Mouse (Mus musculus): ENCODE data around the gene Chid1. TPM values are rescaled to one million over a fixed set of nuclear protein-coding genes. Genes with fewer than 3 reads are reported as not detected.

Gene Chid1
- polyA plus RNA-seq, 1 experiment: 14.6 TPM

GRCm38 (mm10) chr7:141455610-141456314 lies 83.9 kb downstream of the Chid1 start:
- no peak for TF ChIP-seq GATA1 (IDR thresholded peaks at IDR 0.05; ENCODE audit: low read length)

DNA sequence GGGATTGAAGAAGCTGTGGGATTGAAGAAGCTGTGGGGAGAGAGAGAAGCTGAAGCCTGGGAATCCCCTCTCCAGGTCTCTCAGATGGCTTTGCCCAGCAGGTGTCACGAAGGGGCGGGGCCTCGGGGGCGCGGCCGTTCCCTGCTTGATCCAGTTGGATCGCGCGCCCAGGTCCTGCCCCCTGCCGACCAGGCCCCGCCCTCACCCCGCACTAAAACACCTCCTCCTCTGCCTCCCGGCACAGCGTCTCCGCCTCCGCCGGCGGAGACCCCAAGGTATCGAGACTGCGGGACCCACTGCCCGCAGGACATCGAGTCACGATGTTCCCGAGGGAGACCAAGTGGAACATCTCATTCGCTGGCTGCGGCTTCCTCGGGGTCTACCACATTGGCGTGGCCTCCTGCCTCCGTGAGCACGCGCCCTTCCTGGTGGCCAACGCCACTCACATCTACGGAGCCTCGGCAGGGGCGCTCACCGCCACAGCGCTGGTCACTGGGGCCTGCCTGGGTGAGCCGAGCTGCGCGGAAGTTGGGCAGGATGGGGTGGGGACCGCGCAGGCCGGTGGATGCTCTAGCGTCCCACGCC lies 84.6 kb downstream of the Chid1 start, which contains the start of gene Pnpla2:
Gene Pnpla2, plus strand, starts transcription at position 232 of the 585 bp plus-strand sequence.
- TF ChIP-seq GATA1 (IDR thresholded peaks at IDR 0.05; ENCODE audit: low read length): no peak

GRCm38 (mm10) chr7:141453636-141454035 lies 86.0 kb downstream of the Chid1 start:
- TF ChIP-seq GATA1 (IDR thresholded peaks at IDR 0.05; ENCODE audit: low read length): no peak

GRCm38 (mm10) chr7:141451928-141452327 lies 87.7 kb downstream of the Chid1 start:
- TF ChIP-seq GATA1 (IDR thresholded peaks at IDR 0.05; ENCODE audit: low read length): no peak

DNA sequence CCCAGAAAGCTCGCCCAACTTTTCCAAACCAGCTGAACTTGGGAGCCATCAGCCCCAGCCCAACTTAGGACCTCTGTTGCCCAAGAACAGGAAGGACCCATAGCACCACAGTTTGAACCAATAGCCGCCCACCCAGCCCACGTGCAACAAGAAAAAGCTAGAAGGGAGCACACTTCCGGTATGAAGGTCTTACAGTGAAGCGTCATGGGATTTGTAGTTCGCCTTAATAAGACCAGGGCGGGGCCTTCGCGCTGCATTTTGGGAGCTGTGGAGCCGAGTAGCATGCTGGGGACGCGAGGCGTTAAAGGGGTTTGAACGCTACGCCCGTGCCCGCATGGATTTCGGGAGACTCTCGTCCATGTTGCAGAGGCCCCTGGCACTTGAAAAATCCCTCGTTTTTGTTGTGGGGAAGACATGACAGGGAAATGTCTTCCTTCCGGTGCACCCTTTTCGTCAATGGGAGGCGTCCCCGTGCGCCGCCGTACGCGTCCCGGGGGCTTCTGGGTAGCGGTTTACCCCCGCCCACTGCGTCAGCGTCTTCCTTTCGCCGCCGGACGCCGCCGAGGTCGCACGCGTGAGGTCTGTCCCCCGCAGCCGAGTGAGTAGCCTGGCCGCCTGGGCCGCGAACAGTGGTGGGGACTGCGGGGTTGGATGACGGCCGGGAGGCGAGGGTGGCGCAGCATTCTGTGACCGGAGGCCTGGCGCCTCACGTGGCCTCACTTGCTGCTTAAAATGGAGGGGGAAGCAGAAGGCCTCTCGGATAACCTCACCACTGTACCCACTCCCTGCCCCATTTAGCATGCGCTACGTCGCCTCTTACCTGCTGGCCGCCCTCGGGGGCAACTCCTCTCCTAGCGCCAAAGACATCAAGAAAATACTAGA lies 92.3 kb downstream of the Chid1 start, which contains the start of gene Rplp2:
Gene Rplp2, plus strand, starts transcription at position 261 of the 882 bp plus-strand sequence.
- TF ChIP-seq GATA1 (IDR thresholded peaks at IDR 0.05; ENCODE audit: low read length): no peak

DNA sequence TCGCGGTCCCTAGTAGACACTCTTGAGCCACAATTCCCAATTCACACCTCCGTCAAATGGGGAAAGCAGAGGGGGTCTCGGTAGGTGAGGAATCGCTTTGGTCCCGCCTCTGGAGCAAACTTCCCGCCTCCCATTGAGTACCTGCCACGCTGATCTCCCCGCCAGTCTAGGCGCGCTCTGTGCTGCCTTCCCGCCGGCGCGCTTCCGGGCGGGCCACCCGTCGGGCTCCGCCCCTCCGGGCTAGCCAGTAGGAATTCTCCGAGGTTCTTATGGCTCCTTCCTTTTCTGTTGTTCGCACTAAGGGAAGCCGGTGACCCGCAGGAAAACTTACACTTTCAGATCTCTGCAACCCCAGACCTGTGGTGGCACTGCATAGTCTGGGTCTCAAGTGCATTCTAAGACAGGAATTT lies 95.8 kb downstream of the Chid1 start, which contains the start of gene Pidd1:
Gene Pidd1, minus strand, starts transcription at position 198 of the 410 bp plus-strand sequence.
- no peak for TF ChIP-seq GATA1 (IDR thresholded peaks at IDR 0.05; ENCODE audit: low read length)

Other genes with a start within 250 kb of the Chid1 start
- gene Drd4, start 247.9 kb downstream of the Chid1 start, polyA plus RNA-seq (2012): 0.03 TPM in 1 of 2 replicates, not detected in the other
- gene Deaf1, start 212.2 kb downstream of the Chid1 start, polyA plus RNA-seq (2012): 72.4 and 106 TPM in 2 replicates
- 8.7 and 9.3 TPM in 2 replicates for gene Tmem80, start 212.1 kb downstream of the Chid1 start, polyA plus RNA-seq (2012)
- not detected in 2 replicates for gene Eps8l2, start 201.0 kb downstream of the Chid1 start, polyA plus RNA-seq (2012)
- gene Taldo1, start 147.7 kb downstream of the Chid1 start, polyA plus RNA-seq (2012): 96.8 and 412 TPM in 2 replicates
- gene Gatd1, start 125.7 kb downstream of the Chid1 start, polyA plus RNA-seq (2012): 16.2 and 16.7 TPM in 2 replicates
- gene Cend1, start 110.4 kb downstream of the Chid1 start, polyA plus RNA-seq (2012): not detected in 2 replicates
- gene Slc25a22, start 102.0 kb downstream of the Chid1 start, polyA plus RNA-seq (2012): 66.0 and 68.6 TPM in 2 replicates
- 39.0 and 55.7 TPM in 2 replicates for gene Pidd1, start 95.8 kb downstream of the Chid1 start, polyA plus RNA-seq (2012)
- 3,328 and 6,963 TPM in 2 replicates for gene Rplp2, start 92.5 kb downstream of the Chid1 start, polyA plus RNA-seq (2012)
- 61.7 and 77.3 TPM in 2 replicates for gene Pnpla2, start 84.7 kb downstream of the Chid1 start, polyA plus RNA-seq (2012)
- gene Cracr2b, start 78.8 kb downstream of the Chid1 start, polyA plus RNA-seq (2012): 0.09 TPM in 1 of 2 replicates, not detected in the other
- gene Cd151, start 72.5 kb downstream of the Chid1 start, polyA plus RNA-seq (2012): 15.2 and 30.8 TPM in 2 replicates
- 88.8 and 114 TPM in 2 replicates for gene Polr2l, start 64.7 kb downstream of the Chid1 start, polyA plus RNA-seq (2012)
- 26.6 and 26.7 TPM in 2 replicates for gene Tspan4, start 64.6 kb downstream of the Chid1 start, polyA plus RNA-seq (2012)
- not detected in 2 replicates for gene Ap2a2, start 22.3 kb upstream of the Chid1 start, polyA plus RNA-seq (2012)
- 0.84 and 1.0 TPM in 2 replicates for gene Muc6, start 115.5 kb upstream of the Chid1 start, polyA plus RNA-seq (2012)
- not detected in 2 replicates for gene Muc2, start 150.5 kb upstream of the Chid1 start, polyA plus RNA-seq (2012)
- gene Muc5ac, start 249.1 kb upstream of the Chid1 start, polyA plus RNA-seq (2012): not detected in 2 replicates